Mouse (Mus musculus) fibroblast of lung, adult 2 months (primary cell): ENCODE measurements at regions not wholly inside any gene's neighbourhood (a gene's known extent, or its start where the extent isn't known, plus 50 kb on each side); places are given as distances from the start of the nearest gene placed in this dataset.

Experiments used
- DNase-seq: peaks from one replicate; pipeline ENCODE4 v3.0.0-alpha.2; 2011; ENCODE audit warnings: low read depth

- DNase-seq = no peak
These were observed 116.0 kb upstream of the Thumpd2 start for GRCm38 (mm10) chr17:81180813-81181424.

GRCm38 (mm10) chr17:81176306-81176705 lies 111.4 kb upstream of the Thumpd2 start:
- no peak for DNase-seq

- DNase-seq = no peak
These were observed 111.0 kb upstream of the Thumpd2 start for GRCm38 (mm10) chr17:81175877-81176276.

GRCm38 (mm10) chr17:81172943-81173342 lies 108.1 kb upstream of the Thumpd2 start:
- no peak for DNase-seq

- DNase-seq = no peak
These were observed 104.2 kb upstream of the Thumpd2 start for GRCm38 (mm10) chr17:81169118-81169517.

GRCm38 (mm10) chr17:81150730-81151129 lies 85.8 kb upstream of the Thumpd2 start:
- no peak for DNase-seq

GRCm38 (mm10) chr17:81134702-81135101 lies 69.8 kb upstream of the Thumpd2 start:
- DNase-seq = no peak

GRCm38 (mm10) chr17:81133227-81133626 lies 68.3 kb upstream of the Thumpd2 start:
- no peak for DNase-seq
